Mouse (Mus musculus) yolk sac, embryonic 10.5 days (tissue): Measurements from ENCODE around the gene Ttc17.

Experiments
- DNase-seq: peaks from one replicate; pipeline ENCODE4 v3.0.0-alpha.2; 2017; ENCODE audit warnings: low spot score

Gene Ttc17

DNA sequence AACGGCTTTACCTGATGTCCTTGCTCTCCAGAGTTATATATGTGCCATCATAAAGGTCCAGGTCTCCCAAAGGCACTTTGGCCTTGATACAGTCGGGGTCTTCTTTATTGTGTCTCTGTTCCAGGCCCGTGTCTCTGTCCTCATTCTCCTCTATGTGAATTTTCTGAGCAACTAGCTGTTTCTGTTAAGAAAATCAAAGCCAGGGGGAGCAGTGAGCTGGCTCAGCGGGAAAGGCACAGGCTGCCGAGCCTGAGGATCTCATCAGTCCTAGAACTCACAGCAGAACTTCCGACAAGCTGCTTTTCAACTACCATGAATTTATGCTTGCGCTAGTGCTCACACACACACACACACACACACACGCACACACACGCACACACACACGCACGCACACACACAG is 27.8 kb downstream of the Ttc17 start:
- no peak for DNase-seq

DNA sequence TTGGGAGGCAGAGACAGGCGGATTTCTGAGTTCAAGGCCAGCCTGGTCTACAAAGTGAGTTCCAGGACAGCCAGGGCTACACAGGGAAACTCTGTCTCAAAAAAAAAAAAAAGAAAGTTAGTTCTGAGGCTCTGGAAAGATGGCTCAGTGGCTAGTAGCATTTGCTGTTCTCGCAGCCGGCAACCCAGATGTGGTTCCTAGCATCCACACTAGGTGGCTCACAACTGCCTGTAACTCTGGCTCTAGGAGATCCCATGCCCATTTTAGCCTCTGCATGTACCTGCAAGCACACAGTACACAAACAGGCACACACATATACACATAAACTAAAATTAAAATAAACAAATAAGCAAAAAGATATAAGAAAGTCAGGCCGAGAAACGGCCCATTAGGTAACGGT is 35.4 kb downstream of the Ttc17 start:
- no peak for DNase-seq

- DNase-seq, result no peak
Measured at GRCm38 (mm10) chr2:94363821-94364220, 42.7 kb downstream of the Ttc17 start.

- DNase-seq, result no peak
Measured at GRCm38 (mm10) chr2:94360398-94360973, 46.0 kb downstream of the Ttc17 start.

DNA sequence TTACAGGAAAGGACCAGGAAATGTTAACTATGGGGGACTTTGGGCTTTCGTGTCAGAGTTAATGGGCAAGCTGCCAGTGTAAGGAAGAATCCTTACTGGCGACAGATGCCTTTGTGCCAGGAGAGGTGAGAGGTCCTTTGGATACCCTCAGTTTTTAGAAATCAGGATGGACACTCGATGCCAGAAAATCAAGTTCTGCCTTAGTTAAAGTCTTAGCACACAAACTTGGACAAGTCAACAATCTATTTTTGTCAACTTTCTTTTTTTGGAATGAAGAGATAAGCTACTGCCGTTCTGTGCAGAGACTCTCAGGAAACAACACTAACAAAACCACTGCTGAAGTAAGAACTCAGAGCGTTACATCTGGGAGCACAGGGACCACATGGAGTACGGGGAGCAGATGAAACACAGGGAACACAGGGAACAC is 58.3 kb downstream of the Ttc17 start:
- peak; percentile 1 for DNase-seq

DNA sequence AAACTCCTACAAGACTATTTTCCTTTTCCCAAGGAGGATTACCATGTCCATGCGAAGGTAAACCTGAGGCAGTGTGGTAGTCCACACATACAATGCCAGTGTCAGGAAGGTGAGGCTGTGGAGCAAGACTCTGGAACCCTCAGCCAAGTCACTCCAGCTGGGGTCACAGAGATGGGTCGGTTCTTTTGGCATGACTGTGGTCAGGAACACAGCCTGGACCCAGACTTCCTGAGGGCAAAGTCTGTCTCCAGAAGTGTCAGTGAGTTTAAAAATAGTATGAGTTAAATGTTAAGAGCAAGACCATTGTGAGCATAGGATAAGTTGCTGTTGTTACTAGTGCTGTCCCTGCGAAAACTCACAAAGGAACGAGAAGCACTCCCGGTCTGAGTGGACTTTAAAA is 59.7 kb downstream of the Ttc17 start:
- peak; percentile 27 for DNase-seq

DNA sequence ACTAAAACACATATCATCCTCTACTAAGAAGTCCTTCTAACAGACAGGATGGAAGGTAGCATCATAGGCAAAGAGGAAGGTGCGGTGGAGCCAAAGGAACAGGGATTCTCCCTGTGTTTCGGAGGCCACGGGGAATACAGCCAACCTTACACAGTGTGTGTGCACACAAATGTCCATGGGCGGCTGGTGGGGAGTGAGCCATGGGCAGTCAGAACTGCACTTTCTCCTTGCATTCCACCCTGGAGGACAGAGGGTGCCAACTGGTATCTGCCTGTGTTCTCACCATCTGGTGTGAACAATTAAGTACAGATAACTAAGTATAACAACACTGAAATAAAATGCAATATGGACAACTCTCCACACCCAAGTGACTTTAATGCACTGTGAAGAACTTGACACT is 61.9 kb downstream of the Ttc17 start:
- DNase-seq, result no peak

DNA sequence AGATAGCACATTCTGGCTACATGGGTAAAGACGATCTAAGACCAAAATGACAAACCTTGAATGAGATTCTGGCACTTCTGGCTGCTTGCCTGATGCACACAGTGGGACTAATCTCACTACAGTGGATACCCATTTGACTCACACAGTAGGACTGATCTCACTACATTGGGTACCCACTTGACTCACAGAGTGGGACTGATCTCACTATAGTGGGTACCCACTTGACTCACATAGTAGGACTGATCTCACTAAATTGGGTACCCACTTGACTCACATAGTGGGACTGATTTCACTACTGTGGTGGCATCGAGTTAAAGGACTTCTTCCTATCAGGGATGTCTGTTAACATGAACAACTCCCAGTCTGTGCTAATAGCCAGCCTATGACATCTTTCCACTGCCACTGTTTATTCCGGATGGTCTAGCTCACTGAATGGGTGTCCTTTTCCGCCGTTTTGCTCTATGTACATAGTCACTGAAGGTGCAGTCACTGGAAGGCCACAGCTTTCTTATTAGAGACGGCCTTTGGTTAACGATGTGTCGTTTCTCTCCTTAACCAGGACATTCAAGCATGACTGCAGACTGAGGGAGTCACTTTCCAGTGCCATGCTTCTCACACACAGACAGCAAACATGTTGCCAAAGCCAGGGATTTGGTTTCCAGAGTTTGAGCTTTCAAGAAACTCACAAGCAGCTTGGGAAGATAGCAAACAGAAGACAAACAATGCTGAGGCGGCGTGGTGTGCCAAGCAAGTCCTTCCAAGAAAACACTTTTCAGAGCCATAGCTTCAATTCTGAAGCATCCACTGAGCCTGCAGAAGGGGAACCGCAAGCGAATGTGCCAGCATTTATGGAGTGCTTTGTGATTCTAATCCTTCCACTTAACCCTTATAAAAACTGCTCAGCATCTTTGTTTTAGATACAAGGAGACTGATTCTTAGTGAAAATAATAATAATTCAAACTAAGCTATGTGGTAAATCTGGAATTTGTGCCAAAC is 62.9 kb downstream of the Ttc17 start:
- no peak for DNase-seq

- no peak for DNase-seq
Measured at GRCm38 (mm10) chr2:94340769-94341168, 65.7 kb downstream of the Ttc17 start.

GRCm38 (mm10) chr2:94339495-94339894 is 67.0 kb downstream of the Ttc17 start:
- DNase-seq, result no peak

GRCm38 (mm10) chr2:94336336-94336735 is 70.2 kb downstream of the Ttc17 start:
- no peak for DNase-seq

DNA sequence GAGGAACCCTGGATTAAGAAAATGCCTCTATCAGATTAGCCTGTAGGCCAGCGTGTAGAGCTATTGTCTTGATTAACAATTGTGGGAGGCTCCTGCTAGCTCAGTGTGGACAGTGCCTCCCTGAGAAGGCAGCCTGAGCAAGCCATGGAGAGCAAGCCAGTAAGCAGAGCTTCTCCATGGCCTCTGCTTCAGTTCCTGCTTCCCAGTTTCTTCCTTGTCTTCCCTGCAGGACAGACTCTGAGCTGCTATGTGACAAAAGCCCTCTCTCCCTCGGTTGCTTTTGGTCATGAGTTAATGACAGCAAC is 71.8 kb downstream of the Ttc17 start:
- DNase-seq, result no peak

DNA sequence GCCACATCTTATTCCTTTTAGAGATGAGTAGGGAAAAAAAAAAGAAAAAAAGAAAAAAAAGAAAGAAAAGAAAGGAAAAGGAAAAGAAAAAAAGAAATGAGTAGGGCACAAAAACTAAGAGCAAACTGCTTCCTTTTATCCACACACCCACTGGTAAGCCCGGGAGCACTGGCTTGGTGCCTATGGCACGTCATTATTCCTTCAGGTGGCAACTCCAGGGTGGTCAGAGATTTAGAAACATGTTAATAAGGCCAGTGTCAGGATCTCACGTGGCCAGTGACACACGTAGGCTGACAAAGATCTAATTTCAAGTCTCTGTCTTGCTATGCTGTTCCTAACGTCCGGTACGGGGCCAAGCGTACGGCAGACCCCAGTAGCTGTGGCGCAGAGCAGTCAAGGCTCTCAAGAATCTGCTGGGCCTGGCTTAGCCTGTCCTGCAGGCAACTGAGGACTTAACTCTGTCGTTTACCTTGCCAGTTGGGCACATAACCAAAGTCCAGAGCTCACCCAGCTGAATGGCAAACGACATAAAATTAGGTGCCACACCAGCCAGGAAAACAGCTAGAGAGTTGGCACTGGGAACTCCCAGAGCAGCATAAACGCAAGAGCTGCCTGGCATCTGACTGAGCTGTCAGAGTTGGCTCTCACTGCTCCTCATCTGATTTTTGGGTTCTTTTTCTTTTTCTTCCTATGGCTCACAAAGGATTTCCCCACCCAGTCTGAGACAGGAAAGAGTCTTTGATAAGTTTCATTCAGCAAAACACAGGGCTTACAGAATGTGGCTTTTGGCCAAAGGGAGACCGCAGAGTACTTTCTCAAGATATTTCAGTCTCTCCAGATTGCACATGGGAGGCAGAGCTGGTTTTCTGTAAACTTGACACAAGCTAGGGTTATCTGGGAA is 72.4 kb downstream of the Ttc17 start:
- no peak for DNase-seq

DNA sequence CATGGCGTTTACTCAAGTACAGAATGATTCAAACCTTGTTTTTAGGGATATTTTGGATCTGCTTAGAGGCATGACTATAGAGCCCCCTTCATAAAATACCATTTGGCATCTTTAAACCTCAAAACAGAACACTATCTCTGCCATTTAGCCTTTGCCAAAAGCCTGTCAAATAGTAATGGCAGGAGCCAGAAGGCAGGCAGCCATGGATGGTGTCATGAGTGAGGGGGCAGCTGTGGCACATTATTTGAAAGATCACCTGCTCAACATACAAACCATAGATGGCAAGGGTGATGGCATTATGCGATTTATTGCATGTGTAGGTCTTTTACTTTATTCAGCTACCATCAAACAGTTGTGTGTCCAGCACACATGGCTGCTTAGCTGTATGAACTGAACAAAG is 73.4 kb downstream of the Ttc17 start:
- no peak for DNase-seq

DNA sequence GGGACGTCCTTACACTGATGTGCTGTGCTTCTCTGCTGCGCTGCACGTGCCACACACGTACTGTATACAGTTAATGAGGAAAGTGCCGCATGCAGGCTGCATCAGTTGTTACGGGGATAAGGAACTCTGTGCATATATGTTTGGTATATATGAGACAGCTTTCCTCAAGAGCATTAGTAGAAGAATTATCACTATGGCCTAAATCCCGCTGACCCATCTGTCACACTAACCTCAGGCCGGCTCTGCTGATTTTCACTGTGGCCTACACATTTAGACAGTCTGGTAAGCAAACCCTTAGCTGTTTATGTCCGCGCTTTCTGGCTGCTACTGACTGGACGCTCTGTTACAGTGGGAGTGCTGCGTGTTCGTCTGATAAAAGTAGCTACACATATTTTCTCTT is 77.2 kb downstream of the Ttc17 start:
- no peak for DNase-seq

GRCm38 (mm10) chr2:94327836-94328235 is 78.7 kb downstream of the Ttc17 start:
- DNase-seq, result no peak

DNA sequence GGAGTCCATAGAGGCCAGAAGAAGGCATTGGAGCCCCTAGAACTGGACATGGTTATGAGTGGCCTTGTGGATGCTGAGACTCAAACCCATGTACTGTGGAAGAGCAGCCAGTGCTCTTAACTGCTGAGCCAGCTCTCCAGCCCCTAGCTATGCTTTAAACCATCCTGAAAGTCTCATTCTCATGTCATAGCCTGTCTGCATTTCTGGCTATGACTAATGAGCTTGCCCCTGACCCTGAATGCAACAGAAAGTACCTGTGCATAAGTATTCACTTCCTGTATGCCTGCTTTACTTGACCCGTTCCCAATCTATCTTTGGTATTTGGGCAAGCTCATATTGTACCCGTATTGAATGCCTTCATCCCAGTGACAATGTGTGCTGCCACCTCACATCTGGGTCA is 86.7 kb downstream of the Ttc17 start:
- no peak for DNase-seq

GRCm38 (mm10) chr2:94316526-94316925 is 90.0 kb downstream of the Ttc17 start:
- DNase-seq, result no peak

GRCm38 (mm10) chr2:94303984-94304383 is 102.5 kb downstream of the Ttc17 start:
- no peak for DNase-seq

GRCm38 (mm10) chr2:94302393-94302792 is 104.1 kb downstream of the Ttc17 start:
- no peak for DNase-seq

GRCm38 (mm10) chr2:94301749-94302148 is 104.7 kb downstream of the Ttc17 start:
- DNase-seq, result no peak

DNA sequence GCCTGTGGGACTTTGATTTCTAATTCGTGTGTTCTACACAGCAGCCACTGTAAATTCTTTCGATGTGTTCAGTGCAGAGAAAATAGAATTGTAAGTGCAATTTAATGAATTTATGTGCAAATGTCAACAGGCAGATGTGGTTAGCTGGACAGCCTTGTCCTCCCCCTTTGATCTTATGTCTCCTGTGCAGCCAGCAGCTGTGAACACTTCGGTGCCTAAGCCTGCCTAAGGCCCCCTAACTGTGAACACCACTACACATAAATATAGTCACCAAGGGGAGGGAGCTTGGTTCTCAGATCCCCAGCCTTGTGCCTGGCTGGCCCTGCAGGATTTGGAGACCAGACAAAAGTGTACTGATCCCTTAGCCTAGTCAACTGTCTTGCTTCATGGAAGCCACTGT is 109.0 kb downstream of the Ttc17 start:
- DNase-seq, result no peak

DNA sequence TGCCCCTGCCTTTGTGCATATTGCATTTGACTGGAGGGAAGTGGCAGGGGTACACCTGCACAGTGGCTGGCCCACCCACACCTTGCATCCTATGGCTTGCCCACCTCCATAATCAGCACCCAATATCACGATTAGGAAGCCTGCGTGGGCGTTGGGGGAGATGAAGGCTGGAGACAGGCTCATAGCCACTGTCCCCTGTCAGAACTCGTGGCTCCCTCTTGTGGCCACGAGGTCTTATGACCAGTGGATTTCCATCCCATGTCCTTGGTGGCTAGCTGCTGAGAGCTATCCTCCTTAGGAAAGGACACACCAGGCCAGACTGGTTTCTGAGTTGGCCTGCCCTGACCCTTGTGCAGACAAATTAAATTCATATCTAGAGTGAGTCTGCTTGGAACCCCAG is 116.0 kb downstream of the Ttc17 start:
- DNase-seq, result peak; percentile 16
